In genomic region chr10:76253079-76253478, GRCm38 (mm10) we compare ENCODE assay signal across 21 mouse cellular contexts. TPM values are rescaled to one million over a fixed set of nuclear protein-coding genes. Genes with fewer than 3 reads are reported as not detected.
DNase-seq lines count a peak whose midpoint lies in the region; ATAC-seq and TF ChIP-seq lines count a peak whose summit lies in the region.
"Had no signal": no experiment of that assay in that cellular context is flagged by ENCODE, and none has a peak within 500 bp of the region (broad histone marks: within the 10 kb centered on the region; RNA-seq: fewer than 3 reads in every experiment).

No protein-coding gene starts in this region.

- H3K9me3 ChIP-seq in kidney, embryonic 14.5 days (ENCODE audit: control insufficient read depth, low read length) = no peaks in the 10 kb centered on the region
- no peaks in the 10 kb centered on the region for H3K9me3 ChIP-seq in limb, embryonic 15.5 days
- H3K9me3 ChIP-seq: heart, embryonic 15.5 days; midbrain, embryonic 13.5 days had no signal

- DNase-seq in kidney, adult 11 months = peak; percentile 27
- no peak for DNase-seq in left cerebral cortex, adult 2 months (ENCODE audit: extremely low spot score in 1 of 2, low spot score in 2 of 2)
- DNase-seq in left cerebral cortex, adult 11 months (ENCODE audit: low spot score) = no peak
- DNase-seq in urinary bladder, adult 2 months (ENCODE audit: low spot score) = peak; percentile 9
- no peak for DNase-seq in urinary bladder, postnatal 10 days (ENCODE audit: low spot score)
- no peak for DNase-seq in urinary bladder, adult 18-20 months (ENCODE audit: low spot score in 2 of 2)
- DNase-seq: adrenal gland, postnatal 25 days; cerebellum, postnatal 25 days; embryo, embryonic 11 days; right cerebral cortex, postnatal 25 days had no signal

- H3K27me3 ChIP-seq in kidney, embryonic 14.5 days (ENCODE audit: control insufficient read depth, insufficient read depth, low read length) = no peaks in the 10 kb centered on the region
- no peaks in the 10 kb centered on the region for H3K27me3 ChIP-seq in limb, embryonic 15.5 days
- H3K27me3 ChIP-seq: CH12.LX; heart, embryonic 15.5 days; midbrain, embryonic 13.5 days had no signal

- intact Hi-C loops in left cerebral cortex, adult 2 months (cut with DNase I) = no loop called here

- no peak overlapping the region for H3K9ac ChIP-seq in kidney, embryonic 14.5 days (ENCODE audit: low read depth, low read length)
- no peak overlapping the region for H3K9ac ChIP-seq in limb, embryonic 15.5 days
- H3K9ac ChIP-seq: heart, embryonic 15.5 days; midbrain, embryonic 13.5 days had no signal

- no peak for ATAC-seq in kidney, embryonic 14.5 days (ENCODE audit: low FRiP score, low TSS enrichment)
- no peak for ATAC-seq in limb, embryonic 15.5 days (ENCODE audit: insufficient number of reproducible peaks, low FRiP score, low TSS enrichment, low read depth)
- ATAC-seq: forebrain, embryonic 14.5 days had no signal

- no peak for TF ChIP-seq CTCF in left cerebral cortex, adult 2 months (IDR thresholded peaks at IDR 0.05)

- no peak overlapping the region for H3K4me3 ChIP-seq in kidney, embryonic 14.5 days (ENCODE audit: low read length)
- no peak overlapping the region for H3K4me3 ChIP-seq in left cerebral cortex, adult 2 months
- no peak overlapping the region for H3K4me3 ChIP-seq in limb, embryonic 15.5 days
- H3K4me3 ChIP-seq: erythroblast, embryonic 14.5 days; heart, adult 2 months; heart, embryonic 15.5 days; midbrain, embryonic 13.5 days; myocyte had no signal

- no peak overlapping the region for H3K4me2 ChIP-seq in kidney, embryonic 14.5 days (replicated peaks; ENCODE audit: low read depth, low read length)
- no peak overlapping the region for H3K4me2 ChIP-seq in limb, embryonic 15.5 days
- H3K4me2 ChIP-seq: heart, embryonic 15.5 days; midbrain, embryonic 13.5 days had no signal

- no peaks in the 10 kb centered on the region for H3K36me3 ChIP-seq in kidney, embryonic 14.5 days (ENCODE audit: control insufficient read depth, insufficient read depth, low read length)
- H3K36me3 ChIP-seq in limb, embryonic 15.5 days = no peaks in the 10 kb centered on the region; the same call in 1 of the 2 replicates
- H3K36me3 ChIP-seq: heart, embryonic 15.5 days; midbrain, embryonic 13.5 days had no signal

- no peak overlapping the region for H3K27ac ChIP-seq in kidney, embryonic 14.5 days (ENCODE audit: low read depth, low read length)
- peak overlapping the region; percentile 28; the same call in 1 of the 2 replicates for H3K27ac ChIP-seq in left cerebral cortex, adult 2 months
- peak overlapping the region; percentile 77 for H3K27ac ChIP-seq in limb, embryonic 15.5 days
- H3K27ac ChIP-seq: heart, adult 2 months; heart, embryonic 15.5 days; midbrain, embryonic 13.5 days had no signal

- no peaks in the 10 kb centered on the region for H3K4me1 ChIP-seq in kidney, embryonic 14.5 days (ENCODE audit: control insufficient read depth, insufficient read depth, low read length)
- H3K4me1 ChIP-seq in limb, embryonic 15.5 days = peaks cover 24% of the 10 kb centered on the region

- WGBS in kidney, embryonic 14.5 days = 97% methylated on average over 1 of the region's 1 CpGs
- 98% methylated on average over 1 of the region's 1 CpGs for WGBS in limb, embryonic 15.5 days

RNA-seq across cellular contexts. Expression of gene S100b, which starts 0.6 kb away (rescaled TPM):
- 0.32 and 0.56 TPM in 2 replicates for polyA plus RNA-seq in kidney, embryonic 14.5 days (2014; fragmentation: Nextera tagmentation; extraction: Ambion mirVana)
- total RNA-seq in left cerebral cortex, adult 2 months (2021) = 100 to 1,000 TPM; 138 to 156 TPM
- 8.2 and 10.5 TPM in 2 replicates for polyA plus RNA-seq in urinary bladder, adult 2 months (2012; rRNA removed)
- 9.5 and 11.7 TPM in 2 replicates for polyA plus RNA-seq in limb, embryonic 15.5 days (2015; fragmentation: Nextera tagmentation; extraction: Ambion mirVana)
- total RNA-seq: CH12.LX; MEL; neutrophil, adult 5-6 weeks had no signal
- polyA plus RNA-seq: erythroblast, embryonic 14.5 days had no signal

RNA-seq across cellular contexts. Expression of gene Prmt2, which starts 15.4 kb away (rescaled TPM):
- polyA plus RNA-seq in kidney, embryonic 14.5 days (2014; fragmentation: Nextera tagmentation; extraction: Ambion mirVana) = 39.4 and 57.6 TPM in 2 replicates
- 10 to 100 TPM; 58.4 to 63.9 TPM for total RNA-seq in left cerebral cortex, adult 2 months (2021)
- polyA plus RNA-seq in urinary bladder, adult 2 months (2012; rRNA removed) = 44.5 and 49.6 TPM in 2 replicates
- polyA plus RNA-seq in limb, embryonic 15.5 days (2015; fragmentation: Nextera tagmentation; extraction: Ambion mirVana) = 53.6 and 62.6 TPM in 2 replicates

Comparison
In these comparisons a context has a peak if more than half of its experiments do, and no peak if none do; other contexts are left out.
1. DNase-seq: peak in kidney, adult 11 months (single experiment) and urinary bladder, adult 2 months (single experiment); none in left cerebral cortex, adult 2 months (0 of 2), left cerebral cortex, adult 11 months (single experiment), urinary bladder, postnatal 10 days (single experiment) and urinary bladder, adult 18-20 months (0 of 2).